Mouse (Mus musculus) hindbrain, embryonic 13.5 days (tissue): ENCODE results near the gene Syngr1. TPM values are rescaled to one million over a fixed set of nuclear protein-coding genes. Genes with fewer than 3 reads are reported as not detected.

Experiments
- ATAC-seq: fragments of 200-750 bp; cut with Nextera tagmentation; 2 replicates; pipeline ENCODE4 v1.8.0; 2017; ENCODE audit warnings: moderate TSS enrichment; ENCODE audit not compliant: low FRiP score
- H3K27ac ChIP-seq: fragments of 300-500 bp; sonication (generic); 2 replicates; pipeline ENCODE4 v1.5.1; 2015; ENCODE audit warnings: inconsistent platforms, mild to moderate bottlenecking, moderate library complexity
- H3K27me3 ChIP-seq: fragments of 300-500 bp; sonication (generic); 2 replicates; pipeline ENCODE4 v1.6.1; 2015; ENCODE audit warnings: mild to moderate bottlenecking, inconsistent platforms
- H3K36me3 ChIP-seq: fragments of 300-500 bp; sonication (generic); 2 replicates; pipeline ENCODE4 v1.6.1; 2015; ENCODE audit warnings: mild to moderate bottlenecking, inconsistent platforms
- H3K4me1 ChIP-seq: fragments of 300-500 bp; sonication (generic); replicated peaks from 2 replicates; pipeline ENCODE4 v1.6.1; 2015; ENCODE audit warnings: inconsistent platforms
- H3K4me2 ChIP-seq: fragments of 300-500 bp; sonication (generic); 2 replicates; pipeline ENCODE4 v1.6.1; 2015; ENCODE audit warnings: inconsistent platforms, mild to moderate bottlenecking, moderate library complexity
- H3K4me3 ChIP-seq: fragments of 300-500 bp; sonication (generic); 2 replicates; pipeline ENCODE4 v1.5.1; 2015; ENCODE audit warnings: mild to moderate bottlenecking, inconsistent platforms
- H3K9ac ChIP-seq: fragments of 300-500 bp; sonication (generic); 2 replicates; pipeline ENCODE4 v1.6.1; 2015; ENCODE audit warnings: mild to moderate bottlenecking, inconsistent platforms
- H3K9me3 ChIP-seq: fragments of 300-500 bp; sonication (generic); 2 replicates; pipeline ENCODE4 v1.6.1; 2016; ENCODE audit warnings: inconsistent platforms
- WGBS: fragments of 180-500 bp; shearing (Covaris S2); methylation state at CpG from one replicate; pipeline ENCODE4 v1.1.7; 2015; 5-methylcytosine and 5-hydroxymethylcytosine counted together
- polyA plus RNA-seq: library from polyadenylated mRNA; unstranded; fragments of >200 nt; fragmentation: Nextera tagmentation; extraction: Ambion mirVana; gene quantifications from 2 replicates; pipeline ENCODE4 v1.2.1, GENCODE M21; 2015

Syngr1 gene
- polyA plus RNA-seq, 1 experiment from 2014 or later = 28.3 TPM

- 68% methylated on average over 10 of the region's 10 CpGs for WGBS
- no peak for ATAC-seq
These were observed 5.3 kb downstream of the Syngr1 start for GRCm38 (mm10) chr15:80096406-80096805.

GRCm38 (mm10) chr15:80096946-80097881 lies 6.1 kb downstream of the Syngr1 start:
- no peaks in the 10 kb centered on the region for H3K9me3 ChIP-seq
- H3K36me3 ChIP-seq = no peaks in the 10 kb centered on the region
- WGBS = 25% methylated on average over 19 of the region's 20 CpGs
- no peak overlapping the region for H3K4me3 ChIP-seq
- peaks cover 40% of the 10 kb centered on the region for H3K4me1 ChIP-seq
- H3K4me2 ChIP-seq = peak overlapping the region; percentile 35; the same call in 1 of the 2 replicates
- peaks cover 18% of the 10 kb centered on the region for H3K27me3 ChIP-seq
- ATAC-seq = peak; percentile 44
- H3K9ac ChIP-seq = peak overlapping the region; percentile 60
- H3K27ac ChIP-seq = peak overlapping the region; percentile 55; the same call in 1 of the 2 replicates

More at GRCm38 (mm10) chr15:80096406-80096805, 5.3 kb downstream of the Syngr1 start:
- Histone ChIP-seq H3K4me2 (no peak overlapping the region), H3K4me1 (peaks cover 47% of the 10 kb centered on the region), H3K9me3 (no peaks in the 10 kb centered on the region), H3K27ac (0 out of 2 replicates have a peak overlapping the region, but pooled peaks have one; percentile 55), H3K4me3 (no peak overlapping the region), H3K9ac (peak overlapping the region; percentile 60; the same call in 1 of the 2 replicates), H3K36me3 (no peaks in the 10 kb centered on the region), H3K27me3 (peaks cover 25% of the 10 kb centered on the region)

- Histone ChIP-seq H3K4me1 (peaks cover 32% of the 10 kb centered on the region), H3K4me3 (no peak overlapping the region), H3K27ac (peak overlapping the region; percentile 55; the same call in 1 of the 2 replicates), H3K9ac (peak overlapping the region; percentile 60), H3K36me3 (no peaks in the 10 kb centered on the region), H3K27me3 (peaks cover 10% of the 10 kb centered on the region; the same call in 1 of the 2 replicates), H3K9me3 (no peaks in the 10 kb centered on the region), H3K4me2 (no peak overlapping the region)
- ATAC-seq = no peak; the same call in 1 of the 2 replicates
- WGBS = 28% methylated on average over 8 of the region's 8 CpGs
These were observed 6.9 kb downstream of the Syngr1 start for GRCm38 (mm10) chr15:80097999-80098461.

- H3K4me1 ChIP-seq = peaks cover 32% of the 10 kb centered on the region
- no peaks in the 10 kb centered on the region for H3K36me3 ChIP-seq
- no peak for ATAC-seq
- H3K4me3 ChIP-seq = no peak overlapping the region
- 0 out of 2 replicates have a peak, but pooled peaks cover 9% of the 10 kb centered on the region for H3K27me3 ChIP-seq
- H3K4me2 ChIP-seq = no peak overlapping the region
- 0 out of 2 replicates have a peak overlapping the region, but pooled peaks have one; percentile 11 for H3K9ac ChIP-seq
- WGBS = 56% methylated on average over 9 of the region's 9 CpGs
- H3K9me3 ChIP-seq = no peaks in the 10 kb centered on the region
- no peak overlapping the region for H3K27ac ChIP-seq
These were observed 7.7 kb downstream of the Syngr1 start for GRCm38 (mm10) chr15:80098809-80099208.

GRCm38 (mm10) chr15:80099477-80099876 lies 8.3 kb downstream of the Syngr1 start:
- Histone ChIP-seq H3K36me3 (no peaks in the 10 kb centered on the region), H3K4me3 (no peak overlapping the region), H3K27me3 (0 out of 2 replicates have a peak, but pooled peaks cover 3% of the 10 kb centered on the region), H3K9me3 (no peaks in the 10 kb centered on the region), H3K4me1 (peaks cover 32% of the 10 kb centered on the region), H3K4me2 (no peak overlapping the region), H3K9ac (no peak overlapping the region), H3K27ac (no peak overlapping the region)
- ATAC-seq = no peak
- WGBS = 87% methylated on average over 3 of the region's 3 CpGs

GRCm38 (mm10) chr15:80100196-80100595 lies 9.1 kb downstream of the Syngr1 start:
- no peak overlapping the region for H3K4me2 ChIP-seq
- H3K4me1 ChIP-seq = peaks cover 32% of the 10 kb centered on the region
- no peak overlapping the region for H3K9ac ChIP-seq
- WGBS = 84% methylated on average over 3 of the region's 3 CpGs
- no peak overlapping the region for H3K4me3 ChIP-seq
- no peaks in the 10 kb centered on the region for H3K36me3 ChIP-seq
- no peak for ATAC-seq
- no peak overlapping the region for H3K27ac ChIP-seq
- H3K9me3 ChIP-seq = no peaks in the 10 kb centered on the region
- 0 out of 2 replicates have a peak, but pooled peaks cover 3% of the 10 kb centered on the region for H3K27me3 ChIP-seq

- no peak overlapping the region for H3K4me3 ChIP-seq
- peaks cover 32% of the 10 kb centered on the region for H3K4me1 ChIP-seq
- H3K36me3 ChIP-seq = no peaks in the 10 kb centered on the region
- 87% methylated on average over 10 of the region's 10 CpGs for WGBS
- H3K9me3 ChIP-seq = no peaks in the 10 kb centered on the region
- no peak overlapping the region for H3K27ac ChIP-seq
- H3K27me3 ChIP-seq = no peaks in the 10 kb centered on the region
- H3K9ac ChIP-seq = no peak overlapping the region
- H3K4me2 ChIP-seq = no peak overlapping the region
- no peak for ATAC-seq
These were observed 9.7 kb downstream of the Syngr1 start for GRCm38 (mm10) chr15:80100871-80101270.

GRCm38 (mm10) chr15:80101503-80101902 lies 10.4 kb downstream of the Syngr1 start:
- no peak for ATAC-seq
- H3K27me3 ChIP-seq = no peaks in the 10 kb centered on the region
- H3K9me3 ChIP-seq = no peaks in the 10 kb centered on the region
- H3K4me2 ChIP-seq = no peak overlapping the region
- H3K36me3 ChIP-seq = no peaks in the 10 kb centered on the region
- 74% methylated on average over 6 of the region's 6 CpGs for WGBS
- peaks cover 27% of the 10 kb centered on the region for H3K4me1 ChIP-seq
- no peak overlapping the region; the same call in 1 of the 2 replicates for H3K27ac ChIP-seq
- H3K4me3 ChIP-seq = no peak overlapping the region
- H3K9ac ChIP-seq = no peak overlapping the region

- 83% methylated on average over 6 of the region's 6 CpGs for WGBS
- Histone ChIP-seq H3K9me3 (no peaks in the 10 kb centered on the region), H3K4me2 (no peak overlapping the region), H3K9ac (no peak overlapping the region), H3K4me1 (peaks cover 17% of the 10 kb centered on the region), H3K27ac (no peak overlapping the region), H3K36me3 (no peaks in the 10 kb centered on the region), H3K27me3 (no peaks in the 10 kb centered on the region), H3K4me3 (no peak overlapping the region)
- no peak for ATAC-seq
These were observed 11.4 kb downstream of the Syngr1 start for GRCm38 (mm10) chr15:80102495-80102894.

- Histone ChIP-seq H3K36me3 (peaks cover 8% of the 10 kb centered on the region), H3K9me3 (no peaks in the 10 kb centered on the region), H3K9ac (no peak overlapping the region), H3K4me1 (no peaks in the 10 kb centered on the region), H3K4me3 (no peak overlapping the region), H3K27ac (0 out of 2 replicates have a peak overlapping the region, but pooled peaks have one; percentile 12), H3K27me3 (no peaks in the 10 kb centered on the region), H3K4me2 (no peak overlapping the region)
- WGBS = 67% methylated on average over 12 of the region's 12 CpGs
- ATAC-seq = no peak
These were observed 14.6 kb downstream of the Syngr1 start for GRCm38 (mm10) chr15:80105490-80106410.

GRCm38 (mm10) chr15:80107143-80107542 lies 16.0 kb downstream of the Syngr1 start:
- H3K27ac ChIP-seq = no peak overlapping the region
- no peak for ATAC-seq
- no peaks in the 10 kb centered on the region for H3K9me3 ChIP-seq
- no peak overlapping the region for H3K4me3 ChIP-seq
- WGBS = 96% methylated on average over 8 of the region's 8 CpGs
- H3K9ac ChIP-seq = no peak overlapping the region
- no peaks in the 10 kb centered on the region for H3K27me3 ChIP-seq
- H3K4me2 ChIP-seq = no peak overlapping the region
- H3K36me3 ChIP-seq = peaks cover 21% of the 10 kb centered on the region
- no peaks in the 10 kb centered on the region for H3K4me1 ChIP-seq
